Mouse (Mus musculus): ENCODE results near the gene Cul9. TPM values are rescaled to one million over a fixed set of nuclear protein-coding genes. Genes with fewer than 3 reads are reported as not detected.
A peak's percentile ranks its signal among the peaks of the same experiment; 100 is the strongest.

Cul9 gene
- polyA plus RNA-seq, 1 experiment from 2014 or later: 3.2 TPM

- H3K4me1 ChIP-seq: peaks cover 32% of the 10 kb centered on the region
- H3K4me2 ChIP-seq: peak overlapping the region; percentile 82
- no peaks in the 10 kb centered on the region for H3K27me3 ChIP-seq (replicated peaks)
- peaks cover 37% of the 10 kb centered on the region for H3K36me3 ChIP-seq
- 4% methylated on average over 24 of the region's 24 CpGs for WGBS
- ATAC-seq (ENCODE audit: insufficient read depth, low FRiP score, low read depth): peak; percentile 69
- no peaks in the 10 kb centered on the region for H3K9me3 ChIP-seq
- H3K9ac ChIP-seq: no peak overlapping the region
- H3K27ac ChIP-seq: peak overlapping the region; percentile 90
- H3K4me3 ChIP-seq (replicated peaks): peak overlapping the region; percentile 96
Observed at GRCm38 (mm10) chr17:46552841-46553423, 6.7 kb upstream of the Cul9 start.

- H3K4me1 ChIP-seq: peaks cover 33% of the 10 kb centered on the region
- H3K27ac ChIP-seq: no peak overlapping the region
- no peaks in the 10 kb centered on the region for H3K27me3 ChIP-seq (replicated peaks)
- no peaks in the 10 kb centered on the region for H3K9me3 ChIP-seq
- no peak overlapping the region for H3K4me3 ChIP-seq (replicated peaks)
- no peak for ATAC-seq (ENCODE audit: insufficient read depth, low FRiP score, low read depth)
- H3K36me3 ChIP-seq: peaks cover 42% of the 10 kb centered on the region
- no peak overlapping the region for H3K9ac ChIP-seq
- H3K4me2 ChIP-seq: peak overlapping the region; percentile 82; the same call in 1 of the 2 replicates
- WGBS: 85% methylated on average over 7 of the region's 7 CpGs
Observed at GRCm38 (mm10) chr17:46552151-46552550, 6.0 kb upstream of the Cul9 start.

- Histone ChIP-seq H3K9ac (no peak overlapping the region), H3K27ac (no peak overlapping the region), H3K9me3 (no peaks in the 10 kb centered on the region), H3K4me3 (replicated peaks) (no peak overlapping the region), H3K27me3 (replicated peaks) (no peaks in the 10 kb centered on the region), H3K4me1 (peaks cover 35% of the 10 kb centered on the region), H3K4me2 (no peak overlapping the region), H3K36me3 (peaks cover 42% of the 10 kb centered on the region)
- ATAC-seq (ENCODE audit: insufficient read depth, low FRiP score, low read depth): no peak
- WGBS: 87% methylated on average over 6 of the region's 6 CpGs
Observed at GRCm38 (mm10) chr17:46551369-46551768, 5.2 kb upstream of the Cul9 start.

- Histone ChIP-seq H3K4me1 (peaks cover 38% of the 10 kb centered on the region), H3K9ac (no peak overlapping the region), H3K27me3 (replicated peaks) (no peaks in the 10 kb centered on the region), H3K4me2 (no peak overlapping the region), H3K9me3 (no peaks in the 10 kb centered on the region), H3K36me3 (peaks cover 42% of the 10 kb centered on the region), H3K4me3 (replicated peaks) (no peak overlapping the region), H3K27ac (no peak overlapping the region)
- 88% methylated on average over 7 of the region's 7 CpGs for WGBS
- no peak for ATAC-seq (ENCODE audit: insufficient read depth, low FRiP score, low read depth)
Observed at GRCm38 (mm10) chr17:46550904-46551303, 4.7 kb upstream of the Cul9 start.

- WGBS: 93% methylated on average over 9 of the region's 9 CpGs
- Histone ChIP-seq H3K27me3 (replicated peaks) (no peaks in the 10 kb centered on the region), H3K4me3 (replicated peaks) (no peak overlapping the region), H3K9me3 (no peaks in the 10 kb centered on the region), H3K4me1 (peaks cover 40% of the 10 kb centered on the region), H3K36me3 (peaks cover 42% of the 10 kb centered on the region), H3K4me2 (no peak overlapping the region), H3K9ac (no peak overlapping the region), H3K27ac (no peak overlapping the region)
- no peak for ATAC-seq (ENCODE audit: insufficient read depth, low FRiP score, low read depth)
Observed at GRCm38 (mm10) chr17:46549642-46550041, 3.5 kb upstream of the Cul9 start.

- Histone ChIP-seq H3K4me1 (peaks cover 36% of the 10 kb centered on the region), H3K9me3 (no peaks in the 10 kb centered on the region), H3K27ac (no peak overlapping the region), H3K27me3 (replicated peaks) (no peaks in the 10 kb centered on the region), H3K4me3 (replicated peaks) (no peak overlapping the region), H3K9ac (no peak overlapping the region), H3K36me3 (peaks cover 42% of the 10 kb centered on the region), H3K4me2 (no peak overlapping the region)
- WGBS: 30% methylated on average over 8 of the region's 8 CpGs
- no peak for ATAC-seq (ENCODE audit: insufficient read depth, low FRiP score, low read depth)
Observed at GRCm38 (mm10) chr17:46549193-46549592, 3.0 kb upstream of the Cul9 start.

- H3K36me3 ChIP-seq: peaks cover 42% of the 10 kb centered on the region
- peaks cover 32% of the 10 kb centered on the region for H3K4me1 ChIP-seq
- no peak overlapping the region for H3K4me2 ChIP-seq
- H3K9me3 ChIP-seq: no peaks in the 10 kb centered on the region
- 72% methylated on average over 11 of the region's 11 CpGs for WGBS
- H3K9ac ChIP-seq: no peak overlapping the region
- no peak overlapping the region for H3K27ac ChIP-seq
- ATAC-seq (ENCODE audit: insufficient read depth, low FRiP score, low read depth): no peak
- no peaks in the 10 kb centered on the region for H3K27me3 ChIP-seq (replicated peaks)
- H3K4me3 ChIP-seq (replicated peaks): no peak overlapping the region
Observed at GRCm38 (mm10) chr17:46548741-46549140, 2.6 kb upstream of the Cul9 start.

- Histone ChIP-seq H3K4me3 (replicated peaks) (no peak overlapping the region), H3K9ac (no peak overlapping the region), H3K27me3 (replicated peaks) (no peaks in the 10 kb centered on the region), H3K36me3 (peaks cover 42% of the 10 kb centered on the region), H3K4me2 (no peak overlapping the region), H3K9me3 (no peaks in the 10 kb centered on the region), H3K27ac (no peak overlapping the region), H3K4me1 (peaks cover 27% of the 10 kb centered on the region)
- no peak for ATAC-seq (ENCODE audit: insufficient read depth, low FRiP score, low read depth)
- WGBS: 34% methylated on average over 3 of the region's 3 CpGs
Observed at GRCm38 (mm10) chr17:46547923-46548322, 1.7 kb upstream of the Cul9 start.

GRCm38 (mm10) chr17:46546995-46547394 is 807 bp upstream of the Cul9 start:
- ATAC-seq (ENCODE audit: insufficient read depth, low FRiP score, low read depth): no peak
- no peaks in the 10 kb centered on the region for H3K9me3 ChIP-seq
- 31% methylated on average over 8 of the region's 8 CpGs for WGBS
- H3K36me3 ChIP-seq: peaks cover 39% of the 10 kb centered on the region
- no peak overlapping the region for H3K4me3 ChIP-seq (replicated peaks)
- peak overlapping the region; percentile 82; the same call in 1 of the 2 replicates for H3K4me2 ChIP-seq
- H3K4me1 ChIP-seq: peaks cover 27% of the 10 kb centered on the region
- H3K9ac ChIP-seq: no peak overlapping the region
- no peak overlapping the region for H3K27ac ChIP-seq
- H3K27me3 ChIP-seq (replicated peaks): no peaks in the 10 kb centered on the region

- no peak for ATAC-seq (ENCODE audit: insufficient read depth, low FRiP score, low read depth)
- H3K27me3 ChIP-seq (replicated peaks): no peaks in the 10 kb centered on the region
- H3K36me3 ChIP-seq: peaks cover 35% of the 10 kb centered on the region
- H3K4me1 ChIP-seq: peaks cover 27% of the 10 kb centered on the region
- H3K4me3 ChIP-seq (replicated peaks): peak overlapping the region; percentile 45
- H3K9me3 ChIP-seq: no peaks in the 10 kb centered on the region
- H3K4me2 ChIP-seq: peak overlapping the region; percentile 82
- 18% methylated on average over 7 of the region's 7 CpGs for WGBS
- H3K27ac ChIP-seq: no peak overlapping the region
- no peak overlapping the region for H3K9ac ChIP-seq
Observed at GRCm38 (mm10) chr17:46546591-46546990, 403 bp upstream of the Cul9 start.

- H3K4me2 ChIP-seq: no peak overlapping the region
- no peak overlapping the region for H3K27ac ChIP-seq
- no peak overlapping the region for H3K9ac ChIP-seq
- H3K4me3 ChIP-seq (replicated peaks): no peak overlapping the region
- peaks cover 8% of the 10 kb centered on the region; the same call in 1 of the 2 replicates for H3K36me3 ChIP-seq
- H3K27me3 ChIP-seq (replicated peaks): no peaks in the 10 kb centered on the region
- 84% methylated on average over 12 of the region's 12 CpGs for WGBS
- peaks cover 25% of the 10 kb centered on the region for H3K4me1 ChIP-seq
- H3K9me3 ChIP-seq: no peaks in the 10 kb centered on the region
- ATAC-seq (ENCODE audit: insufficient read depth, low FRiP score, low read depth): no peak
Observed at GRCm38 (mm10) chr17:46543661-46544060, 2.5 kb downstream of the Cul9 start.

GRCm38 (mm10) chr17:46525579-46526307 is 20.4 kb downstream of the Cul9 start:
- no peaks in the 10 kb centered on the region for H3K9me3 ChIP-seq
- H3K4me1 ChIP-seq: 0 out of 2 replicates have a peak, but pooled peaks cover 4% of the 10 kb centered on the region
- peak; percentile 68 for ATAC-seq (ENCODE audit: insufficient read depth, low FRiP score, low read depth)
- no peak overlapping the region for H3K4me3 ChIP-seq (replicated peaks)
- H3K27me3 ChIP-seq (replicated peaks): no peaks in the 10 kb centered on the region; the same call in 1 of the 2 replicates
- H3K4me2 ChIP-seq: no peak overlapping the region
- 43% methylated on average over 12 of the region's 12 CpGs for WGBS
- H3K36me3 ChIP-seq: no peaks in the 10 kb centered on the region
- no peak overlapping the region for H3K27ac ChIP-seq
- no peak overlapping the region for H3K9ac ChIP-seq
